Mouse (Mus musculus): ENCODE results near the gene Plcl1. TPM values are rescaled to one million over a fixed set of nuclear protein-coding genes. Genes with fewer than 3 reads are reported as not detected.

Gene Plcl1
- polyA plus RNA-seq, 1 experiment from 2014 or later: 0.25 TPM

DNA sequence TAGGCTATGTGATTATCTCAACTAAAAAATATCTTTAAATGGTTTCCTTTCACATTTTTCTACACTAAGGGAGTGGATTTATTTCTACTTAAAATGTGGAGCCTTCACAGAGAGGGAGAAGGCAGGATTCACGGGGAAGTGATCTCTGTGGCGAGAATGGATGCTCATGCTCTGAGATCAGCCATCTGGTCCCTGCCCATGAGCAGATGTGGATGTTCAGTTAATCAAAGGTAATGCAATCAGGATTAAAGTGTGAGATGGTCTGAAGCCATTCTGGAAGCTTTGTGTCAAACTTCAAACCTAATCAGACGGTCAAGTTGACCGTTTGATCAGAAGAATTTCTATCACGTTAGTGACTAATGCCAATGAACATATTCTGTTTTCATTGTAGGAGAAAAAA is 280.5 kb downstream of the Plcl1 start:
- H3K4me2 ChIP-seq (ENCODE audit: low read depth, low read length): no peak overlapping the region
- no peak for DNase-seq
- no peak for ATAC-seq
- 79% methylated on average over 5 of the region's 5 CpGs for WGBS (ENCODE audit: insufficient replicate concordance)
- no peak overlapping the region for H3K27ac ChIP-seq (ENCODE audit: low read depth)
- H3K4me1 ChIP-seq (ENCODE audit: insufficient read depth): no peaks in the 10 kb centered on the region
- no peaks in the 10 kb centered on the region for H3K36me3 ChIP-seq (replicated peaks; ENCODE audit: insufficient read depth, low read length)
- H3K27me3 ChIP-seq (ENCODE audit: insufficient read depth, low read length): no peaks in the 10 kb centered on the region
- H3K9ac ChIP-seq (replicated peaks): no peak overlapping the region
- no peak for TF ChIP-seq EP300 (IDR thresholded peaks at IDR 0.05; ENCODE audit: low read depth)
- no peak for TF ChIP-seq CTCF (IDR thresholded peaks at IDR 0.05; ENCODE audit: low read depth)
- H3K4me3 ChIP-seq (ENCODE audit: low read depth, low read length): no peak overlapping the region
- H3K9me3 ChIP-seq (ENCODE audit: low read length): no peaks in the 10 kb centered on the region

DNA sequence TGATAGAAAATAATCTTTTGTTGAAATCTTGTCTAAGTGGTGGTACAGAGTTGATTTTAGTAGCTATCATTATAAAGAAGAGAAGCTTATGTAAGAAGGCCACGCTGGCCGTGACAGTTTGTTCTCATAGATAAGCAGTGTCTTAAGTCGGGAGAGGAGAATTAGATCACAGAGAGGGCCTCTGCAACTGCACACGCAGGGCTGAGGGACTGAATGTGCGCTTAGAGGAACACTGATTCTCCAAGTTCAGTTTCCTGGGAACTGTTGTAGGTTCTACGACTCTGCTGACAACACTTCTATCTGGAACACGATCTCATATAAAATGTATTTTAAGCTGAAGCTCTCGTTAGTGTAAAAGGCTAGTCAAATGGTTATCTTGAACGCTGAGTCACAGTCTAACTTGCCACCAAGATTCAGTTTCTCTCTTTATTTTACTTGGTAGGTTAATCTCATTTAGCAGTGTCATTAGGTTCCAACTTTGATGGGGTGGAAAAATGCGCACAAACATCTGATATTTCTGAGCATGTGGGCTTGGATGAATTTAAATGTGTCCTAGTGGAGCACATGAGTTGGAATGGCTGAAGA is 288.0 kb downstream of the Plcl1 start:
- TF ChIP-seq EP300 (IDR thresholded peaks at IDR 0.05; ENCODE audit: low read depth) (no peak), CTCF (IDR thresholded peaks at IDR 0.05; ENCODE audit: low read depth) (no peak)
- Histone ChIP-seq H3K27ac (ENCODE audit: low read depth) (no peak overlapping the region), H3K9me3 (ENCODE audit: low read length) (no peaks in the 10 kb centered on the region), H3K27me3 (ENCODE audit: insufficient read depth, low read length) (no peaks in the 10 kb centered on the region), H3K36me3 (replicated peaks; ENCODE audit: insufficient read depth, low read length) (no peaks in the 10 kb centered on the region), H3K4me3 (ENCODE audit: low read depth, low read length) (no peak overlapping the region), H3K4me1 (ENCODE audit: insufficient read depth) (no peaks in the 10 kb centered on the region), H3K9ac (replicated peaks) (no peak overlapping the region), H3K4me2 (ENCODE audit: low read depth, low read length) (no peak overlapping the region)
- no peak for ATAC-seq
- DNase-seq: no peak
- WGBS (ENCODE audit: insufficient replicate concordance): 55% methylated on average over 10 of the region's 10 CpGs

DNA sequence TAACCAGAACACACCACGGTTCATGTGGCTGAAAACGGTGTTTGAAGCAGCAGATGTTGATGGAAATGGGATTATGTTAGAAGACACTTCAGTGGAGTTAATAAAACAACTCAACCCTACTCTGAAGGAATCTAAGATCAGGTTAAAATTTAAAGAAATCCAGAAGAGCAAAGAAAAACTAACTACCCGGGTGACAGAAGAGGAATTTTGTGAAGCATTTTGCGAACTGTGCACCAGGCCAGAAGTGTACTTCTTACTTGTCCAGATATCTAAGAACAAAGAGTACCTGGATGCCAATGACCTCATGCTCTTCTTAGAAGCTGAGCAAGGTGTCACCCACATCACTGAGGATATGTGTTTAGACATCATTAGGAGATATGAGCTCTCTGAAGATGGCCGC is 290.5 kb downstream of the Plcl1 start:
- 87% methylated on average over 5 of the region's 5 CpGs for WGBS (ENCODE audit: insufficient replicate concordance)
- no peak for ATAC-seq

DNA sequence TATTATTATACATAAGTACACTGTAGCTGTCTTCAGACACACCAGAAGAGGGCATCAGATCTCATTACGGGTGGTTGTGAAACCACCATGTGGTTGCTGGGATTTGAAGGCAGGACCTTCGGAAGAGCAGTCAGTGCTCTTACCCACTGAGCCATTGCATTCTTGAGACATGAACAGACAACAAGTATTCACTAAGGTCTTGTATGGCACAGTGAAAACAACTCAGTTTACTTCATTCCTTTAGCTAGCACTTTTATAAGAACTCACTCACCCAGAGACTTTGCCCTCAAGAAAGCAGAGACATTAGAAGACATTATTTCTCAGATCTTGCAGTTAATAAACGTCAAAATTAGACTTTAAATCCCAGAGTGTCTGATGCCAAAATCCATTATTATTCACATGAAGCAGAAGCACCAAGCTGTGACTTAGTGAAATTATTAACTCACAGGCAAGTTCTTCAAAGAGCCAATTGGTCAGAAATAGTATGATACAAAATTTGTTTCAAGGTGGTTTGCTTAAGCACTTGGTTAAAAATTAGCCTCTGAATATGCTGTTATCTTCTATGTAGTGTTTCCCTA is 293.8 kb downstream of the Plcl1 start:
- no peaks in the 10 kb centered on the region for H3K27me3 ChIP-seq (ENCODE audit: insufficient read depth, low read length)
- no peaks in the 10 kb centered on the region for H3K36me3 ChIP-seq (replicated peaks; ENCODE audit: insufficient read depth, low read length)
- H3K9ac ChIP-seq (replicated peaks): no peak overlapping the region
- no peak overlapping the region for H3K27ac ChIP-seq (ENCODE audit: low read depth)
- no peak for DNase-seq
- WGBS (ENCODE audit: insufficient replicate concordance): 75% methylated on average over 3 of the region's 3 CpGs
- ATAC-seq: no peak
- no peak overlapping the region for H3K4me3 ChIP-seq (ENCODE audit: low read depth, low read length)
- no peaks in the 10 kb centered on the region for H3K9me3 ChIP-seq (ENCODE audit: low read length)
- no peak overlapping the region for H3K4me2 ChIP-seq (ENCODE audit: low read depth, low read length)
- no peaks in the 10 kb centered on the region for H3K4me1 ChIP-seq (ENCODE audit: insufficient read depth)
- no peak for TF ChIP-seq CTCF (IDR thresholded peaks at IDR 0.05; ENCODE audit: low read depth)
- TF ChIP-seq EP300 (IDR thresholded peaks at IDR 0.05; ENCODE audit: low read depth): no peak

More for the DNA sequence above, 290.5 kb downstream of the Plcl1 start:
- Histone ChIP-seq H3K27me3 (ENCODE audit: insufficient read depth, low read length) (no peaks in the 10 kb centered on the region), H3K4me2 (ENCODE audit: low read depth, low read length) (no peak overlapping the region), H3K36me3 (replicated peaks; ENCODE audit: insufficient read depth, low read length) (no peaks in the 10 kb centered on the region), H3K4me1 (ENCODE audit: insufficient read depth) (no peaks in the 10 kb centered on the region), H3K9me3 (ENCODE audit: low read length) (no peaks in the 10 kb centered on the region), H3K4me3 (ENCODE audit: low read depth, low read length) (no peak overlapping the region), H3K9ac (replicated peaks) (no peak overlapping the region), H3K27ac (ENCODE audit: low read depth) (no peak overlapping the region)
- no peak for DNase-seq
- TF ChIP-seq EP300 (IDR thresholded peaks at IDR 0.05; ENCODE audit: low read depth): no peak
- TF ChIP-seq CTCF (IDR thresholded peaks at IDR 0.05; ENCODE audit: low read depth): no peak

DNA sequence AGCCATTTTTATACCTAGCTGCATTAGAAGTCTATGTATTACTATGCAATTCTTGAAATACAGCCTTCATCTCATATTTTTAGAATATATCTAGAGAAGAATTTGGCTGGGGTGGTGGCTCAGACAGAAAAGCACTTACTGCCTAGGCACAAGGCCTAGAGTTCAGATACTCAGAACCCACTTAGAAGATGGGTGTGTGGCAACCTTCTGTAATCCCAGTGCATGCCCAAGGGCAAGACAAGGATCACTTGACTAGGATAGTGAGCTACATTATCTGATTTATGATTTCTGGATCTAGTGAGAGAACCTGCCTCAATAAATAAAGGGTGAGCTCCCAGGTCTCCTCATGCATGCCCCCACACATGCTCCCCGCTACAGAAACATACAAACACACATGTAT is 294.3 kb downstream of the Plcl1 start:
- WGBS (ENCODE audit: insufficient replicate concordance): 89% methylated on average over 1 of the region's 1 CpGs

DNA sequence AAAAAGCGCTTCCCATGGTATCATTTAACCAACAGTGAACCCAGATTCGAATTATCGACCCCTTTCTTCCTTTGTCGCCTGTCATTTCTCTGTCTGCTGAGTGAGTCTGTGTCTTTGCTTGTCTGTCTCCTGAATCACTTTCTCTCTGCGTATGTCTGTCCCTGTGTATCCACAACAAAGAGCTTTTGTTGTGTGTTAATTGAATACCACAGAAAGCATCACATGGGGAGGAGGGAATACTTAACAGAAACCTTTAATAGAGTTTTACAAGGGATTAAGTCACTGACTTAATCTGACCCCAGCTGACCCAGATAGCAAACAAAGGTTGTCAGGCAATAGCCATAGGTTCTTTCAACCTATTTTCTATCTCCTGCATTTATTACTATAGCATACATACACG is 295.0 kb downstream of the Plcl1 start:
- no peak overlapping the region for H3K9ac ChIP-seq (replicated peaks)
- H3K27me3 ChIP-seq (ENCODE audit: insufficient read depth, low read length): no peaks in the 10 kb centered on the region
- no peaks in the 10 kb centered on the region for H3K4me1 ChIP-seq (ENCODE audit: insufficient read depth)
- ATAC-seq: no peak
- whole genome bisulfite sequencing (ENCODE audit: insufficient replicate concordance): 77% methylated on average over 6 of the region's 6 CpGs
- no peak overlapping the region for H3K27ac ChIP-seq (ENCODE audit: low read depth)
- no peak overlapping the region for H3K4me2 ChIP-seq (ENCODE audit: low read depth, low read length)
- no peak for DNase-seq
- no peaks in the 10 kb centered on the region for H3K36me3 ChIP-seq (replicated peaks; ENCODE audit: insufficient read depth, low read length)
- no peak for TF ChIP-seq CTCF (IDR thresholded peaks at IDR 0.05; ENCODE audit: low read depth)
- no peak for TF ChIP-seq EP300 (IDR thresholded peaks at IDR 0.05; ENCODE audit: low read depth)
- H3K9me3 ChIP-seq (ENCODE audit: low read length): no peaks in the 10 kb centered on the region
- H3K4me3 ChIP-seq (ENCODE audit: low read depth, low read length): no peak overlapping the region

More for the DNA sequence above, 294.3 kb downstream of the Plcl1 start:
- H3K4me1 ChIP-seq (ENCODE audit: insufficient read depth): no peaks in the 10 kb centered on the region
- H3K27ac ChIP-seq (ENCODE audit: low read depth): no peak overlapping the region
- no peak overlapping the region for H3K4me3 ChIP-seq (ENCODE audit: low read depth, low read length)
- no peak overlapping the region for H3K4me2 ChIP-seq (ENCODE audit: low read depth, low read length)
- no peaks in the 10 kb centered on the region for H3K9me3 ChIP-seq (ENCODE audit: low read length)
- H3K9ac ChIP-seq (replicated peaks): no peak overlapping the region
- no peaks in the 10 kb centered on the region for H3K27me3 ChIP-seq (ENCODE audit: insufficient read depth, low read length)
- no peaks in the 10 kb centered on the region for H3K36me3 ChIP-seq (replicated peaks; ENCODE audit: insufficient read depth, low read length)
- DNase-seq (no peak), ATAC-seq (no peak)
- TF ChIP-seq EP300 (IDR thresholded peaks at IDR 0.05; ENCODE audit: low read depth) (no peak), CTCF (IDR thresholded peaks at IDR 0.05; ENCODE audit: low read depth) (no peak)

All from liver, postnatal 0 days (tissue).